Mouse (Mus musculus) frontal cortex, postnatal 10 days (tissue): ENCODE measurements around the gene Olfr2.
"Not testable (repeated sequence)": the region's sequence is repeated elsewhere in the genome, so short reads cannot be mapped to it uniquely, and the experiment has no call there.

ENCODE experiments used
- DNase-seq, 2 experiments: peaks; one replicate each; pipeline ENCODE4 v3.0.0; 2022; ENCODE audit warnings: low spot score in 2 of 2, mixed read lengths in 1 of 2

Olfr2 gene

DNA sequence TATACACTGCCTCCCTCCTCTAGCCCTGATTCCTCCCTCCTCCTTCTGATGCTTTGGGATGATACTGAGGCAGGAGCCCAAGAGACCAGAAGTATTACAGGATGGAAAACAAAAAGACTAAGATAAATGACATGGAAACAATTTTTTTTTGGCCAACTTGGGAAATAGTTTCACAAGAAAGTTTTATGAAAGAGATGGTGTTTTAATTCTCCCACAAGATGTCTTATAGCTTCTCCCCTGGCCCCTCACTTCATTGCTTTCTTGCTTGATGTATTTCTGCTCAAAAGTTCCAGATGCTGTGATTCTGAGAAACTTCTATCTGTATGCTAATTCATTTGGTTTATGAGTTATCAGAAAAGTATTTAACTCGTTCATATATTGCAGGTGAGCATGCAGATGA, at the start of gene Olfr2:
Gene Olfr2 (minus strand): TSS at position 101 of the 400 bp plus-strand sequence.
- no peak for DNase-seq

DNA sequence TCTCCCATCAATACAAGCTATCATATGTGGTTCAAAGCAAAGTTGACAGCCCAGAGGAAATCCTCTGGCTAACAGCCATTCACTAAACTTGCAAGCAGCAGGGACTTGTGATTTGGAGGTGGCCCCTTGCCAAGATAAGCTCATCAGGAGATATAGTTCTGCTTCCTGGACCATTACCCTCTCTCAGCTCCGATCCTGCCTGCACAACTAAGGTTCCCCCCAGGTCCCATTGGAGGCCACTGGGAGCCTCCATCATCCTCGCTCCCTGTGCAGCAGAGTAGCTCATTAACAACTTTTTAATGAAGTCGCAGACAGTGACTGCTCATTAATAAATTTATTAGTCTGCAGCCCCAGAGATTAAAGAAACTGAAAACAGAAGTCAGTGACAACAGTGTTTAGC, 41.7 kb upstream of the Olfr2 start:
- no peak for DNase-seq

GRCm38 (mm10) chr7:107045833-107046232, 40.0 kb upstream of the Olfr2 start:
- DNase-seq = no peak

GRCm38 (mm10) chr7:107044407-107044806, 38.5 kb upstream of the Olfr2 start:
- DNase-seq = no peak

DNA sequence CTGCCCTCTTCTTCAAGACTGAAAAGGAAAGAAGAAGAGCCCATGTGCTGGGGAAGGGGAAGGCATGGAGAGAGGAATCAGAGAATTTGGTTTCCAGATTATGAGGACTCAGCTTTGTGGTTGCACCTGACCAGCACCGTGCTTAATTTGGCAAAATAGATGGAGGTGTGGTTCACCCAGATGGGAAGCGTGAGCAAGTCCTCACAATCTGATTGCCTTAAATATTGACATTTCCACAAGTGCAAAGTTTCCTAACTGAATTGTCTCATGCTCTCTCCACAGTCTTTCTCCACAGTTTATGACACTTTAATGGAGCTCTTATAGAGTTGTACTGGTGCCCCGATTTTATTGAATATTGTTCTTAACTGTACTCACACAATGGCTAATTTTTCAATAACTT, 37.3 kb upstream of the Olfr2 start:
- DNase-seq = no peak

DNA sequence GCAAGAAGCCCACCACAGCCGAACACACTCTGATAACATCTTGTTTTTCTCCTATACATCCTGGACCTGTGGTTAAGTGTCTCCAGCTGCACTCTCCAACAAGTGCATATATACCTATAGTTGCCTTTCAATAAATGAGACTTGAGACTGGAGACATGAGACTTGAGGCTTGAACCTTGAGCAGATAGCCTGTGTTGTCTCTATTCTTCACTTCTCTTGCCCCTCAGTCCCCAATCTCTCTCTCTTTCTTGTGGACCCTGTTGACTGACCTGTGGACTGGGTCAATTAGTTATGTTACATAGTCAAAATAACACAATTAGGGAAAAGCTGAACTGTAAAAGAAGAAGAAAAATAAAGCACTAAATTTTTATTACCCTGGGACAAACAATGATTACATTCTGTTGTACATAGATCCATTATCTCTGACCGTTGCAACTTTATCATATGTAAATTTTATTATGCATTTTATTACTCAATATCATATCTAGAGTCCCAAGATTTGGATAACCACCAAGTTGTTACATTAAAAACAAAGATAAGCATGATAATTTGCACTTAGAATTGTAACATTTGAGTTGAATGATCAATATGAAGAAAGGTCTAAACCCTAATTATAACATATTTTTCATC, 34.2 kb upstream of the Olfr2 start:
- no peak for DNase-seq

DNA sequence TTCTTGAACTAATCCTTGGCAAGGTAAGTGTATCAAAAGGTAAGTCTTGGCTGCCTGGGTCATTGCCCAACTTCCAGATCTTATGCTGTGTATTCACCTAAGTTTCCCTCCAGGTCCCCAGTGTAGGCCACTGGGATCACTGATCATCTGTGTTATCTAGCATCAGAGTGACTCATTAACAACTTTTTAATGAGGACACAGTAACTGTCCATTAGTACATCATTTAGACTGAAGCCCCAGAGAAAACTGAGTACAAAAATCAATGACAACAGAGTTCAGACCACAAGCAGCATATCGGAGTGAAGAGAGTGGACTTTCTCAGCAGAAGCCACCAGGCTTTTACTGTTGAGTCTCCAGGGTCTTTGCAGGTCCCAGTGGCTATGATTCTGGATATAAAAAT, 25.0 kb upstream of the Olfr2 start, which contains the start of gene Olfr713:
Gene Olfr713 (plus strand): TSS at position 301 of the 400 bp plus-strand sequence.
- no peak for DNase-seq

GRCm38 (mm10) chr7:107004169-107004568, 1.7 kb downstream of the Olfr2 start:
- DNase-seq = no peak

GRCm38 (mm10) chr7:107000798-107001197, 5.1 kb downstream of the Olfr2 start:
- no peak for DNase-seq

DNA sequence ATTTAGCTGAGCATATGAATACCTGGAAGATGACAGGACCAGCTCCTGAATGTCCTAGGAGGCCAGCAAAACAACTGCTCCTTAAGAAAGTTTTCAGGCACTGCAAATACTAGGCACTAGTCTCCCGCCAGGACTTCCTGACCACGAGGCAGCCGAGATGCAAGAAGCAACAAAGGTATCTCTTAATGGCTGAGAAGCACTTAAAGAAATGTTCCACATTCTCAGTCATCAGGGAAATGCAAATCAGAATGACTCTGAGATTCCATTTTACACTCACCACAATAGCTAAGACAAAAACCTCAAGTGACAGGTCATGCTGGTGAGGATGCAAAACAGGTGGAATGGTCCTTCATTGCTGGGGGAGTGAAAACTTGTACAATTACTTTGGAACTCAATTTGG, 20.6 kb downstream of the Olfr2 start:
- DNase-seq = no peak

DNA sequence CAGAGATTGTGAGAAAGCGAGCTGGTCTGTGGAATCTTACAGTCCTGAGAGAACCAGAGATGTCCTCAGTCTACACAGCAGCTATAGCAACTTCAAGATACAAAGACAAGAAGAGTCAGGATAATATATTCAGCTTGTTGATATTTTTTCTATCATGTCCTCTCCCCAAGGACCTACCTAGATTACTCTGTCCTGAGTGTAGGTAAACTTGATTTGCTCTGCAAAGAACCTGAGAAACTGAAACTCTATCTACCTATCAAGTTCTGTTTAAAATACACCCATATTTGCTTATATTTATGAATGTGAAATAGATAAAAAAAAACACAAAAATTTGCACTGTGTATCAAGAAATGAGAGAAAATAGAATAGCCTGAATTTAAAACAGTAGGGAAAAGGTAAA, 30.5 kb downstream of the Olfr2 start, which contains the start of gene Olfr711:
Gene Olfr711 (minus strand): TSS at position 101 of the 400 bp plus-strand sequence.
- DNase-seq = no peak

- not testable (repeated sequence) for DNase-seq
Measured at GRCm38 (mm10) chr7:106967503-106967902, 38.4 kb downstream of the Olfr2 start.

GRCm38 (mm10) chr7:106963837-106964236, 42.0 kb downstream of the Olfr2 start, which contains the start of gene Olfr6:
Olfr6 (minus strand) TSS chr7:106963937.
- DNase-seq = no peak

GRCm38 (mm10) chr7:106948212-106948611, 57.7 kb downstream of the Olfr2 start, which contains the start of gene Olfr710:
Olfr710 (minus strand) TSS chr7:106948312.
- no peak for DNase-seq
